ENCODE assay signal across 8 mouse cellular contexts in genomic region chr12:7777220-7778055, GRCm38 (mm10).
DNase-seq lines count a peak whose midpoint lies in the region; ATAC-seq and TF ChIP-seq lines count a peak whose summit lies in the region.

No protein-coding gene starts in this region.

- H3K36me3 ChIP-seq in heart, embryonic 13.5 days: no peaks in the 10 kb centered on the region
- no peaks in the 10 kb centered on the region for H3K36me3 ChIP-seq in kidney, postnatal 0 days (ENCODE audit: insufficient read depth, low read length)
- no peaks in the 10 kb centered on the region for H3K36me3 ChIP-seq in limb, embryonic 14.5 days (ENCODE audit: control insufficient read depth, insufficient read depth, low read length)
- H3K36me3 ChIP-seq in neural tube, embryonic 15.5 days: no peaks in the 10 kb centered on the region

- no peak overlapping the region for H3K4me3 ChIP-seq in heart, embryonic 13.5 days
- no peak overlapping the region for H3K4me3 ChIP-seq in kidney, postnatal 0 days (replicated peaks; ENCODE audit: low read depth, low read length)
- no peak overlapping the region for H3K4me3 ChIP-seq in limb, embryonic 14.5 days (replicated peaks; ENCODE audit: low read length)
- no peak overlapping the region for H3K4me3 ChIP-seq in neural tube, embryonic 15.5 days (replicated peaks)

- H3K4me1 ChIP-seq in heart, embryonic 13.5 days: peaks cover 2% of the 10 kb centered on the region; the same call in 1 of the 2 replicates
- no peaks in the 10 kb centered on the region for H3K4me1 ChIP-seq in kidney, postnatal 0 days (replicated peaks; ENCODE audit: insufficient read depth, low read length)
- no peaks in the 10 kb centered on the region for H3K4me1 ChIP-seq in limb, embryonic 14.5 days (ENCODE audit: control insufficient read depth, insufficient read depth, low read length)
- peaks cover 6% of the 10 kb centered on the region; the same call in 1 of the 2 replicates for H3K4me1 ChIP-seq in neural tube, embryonic 15.5 days

- H3K27ac ChIP-seq in heart, embryonic 13.5 days (replicated peaks): no peak overlapping the region
- H3K27ac ChIP-seq in kidney, postnatal 0 days: no peak overlapping the region
- H3K27ac ChIP-seq in limb, embryonic 14.5 days (replicated peaks; ENCODE audit: low read depth, low read length): no peak overlapping the region; the same call in 1 of the 2 replicates
- no peak overlapping the region; the same call in 1 of the 2 replicates for H3K27ac ChIP-seq in neural tube, embryonic 15.5 days (replicated peaks)

- H3K27me3 ChIP-seq in heart, embryonic 13.5 days (replicated peaks): no peaks in the 10 kb centered on the region
- H3K27me3 ChIP-seq in kidney, postnatal 0 days (ENCODE audit: insufficient read depth, low read length): no peaks in the 10 kb centered on the region
- no peaks in the 10 kb centered on the region for H3K27me3 ChIP-seq in limb, embryonic 14.5 days (ENCODE audit: control insufficient read depth, insufficient read depth, low read length)
- H3K27me3 ChIP-seq in neural tube, embryonic 15.5 days (replicated peaks): no peaks in the 10 kb centered on the region

- TF ChIP-seq CTCF in kidney, postnatal 0 days (IDR thresholded peaks at IDR 0.05; ENCODE audit: low read depth): peak; percentile 90

- no peak for TF ChIP-seq POLR2A in limb, embryonic 14.5 days (IDR thresholded peaks at IDR 0.05; ENCODE audit: borderline replicate concordance, extremely low read depth, insufficient read depth, insufficient read length)

- no peak for ATAC-seq in heart, embryonic 13.5 days (ENCODE audit: extremely low read depth, insufficient number of reproducible peaks, low FRiP score, low TSS enrichment)
- ATAC-seq in kidney, postnatal 0 days (replicated peaks; ENCODE audit: low FRiP score, low read depth): peak; percentile 63
- ATAC-seq in limb, embryonic 14.5 days (ENCODE audit: low FRiP score, low read depth): peak; percentile 62; the same call in 1 of the 2 replicates
- peak; percentile 80 for ATAC-seq in neural tube, embryonic 15.5 days (ENCODE audit: low FRiP score)

- H3K9me3 ChIP-seq in heart, embryonic 13.5 days: no peaks in the 10 kb centered on the region
- no peaks in the 10 kb centered on the region for H3K9me3 ChIP-seq in kidney, postnatal 0 days (replicated peaks; ENCODE audit: low read length)
- no peaks in the 10 kb centered on the region for H3K9me3 ChIP-seq in limb, embryonic 14.5 days (ENCODE audit: control insufficient read depth, low read length)
- H3K9me3 ChIP-seq in neural tube, embryonic 15.5 days (replicated peaks): no peaks in the 10 kb centered on the region

- H3K9ac ChIP-seq in heart, embryonic 13.5 days: no peak overlapping the region
- no peak overlapping the region for H3K9ac ChIP-seq in kidney, postnatal 0 days (ENCODE audit: low read depth, low read length)
- no peak overlapping the region for H3K9ac ChIP-seq in limb, embryonic 14.5 days (ENCODE audit: low read depth, low read length, severe bottlenecking)
- no peak overlapping the region for H3K9ac ChIP-seq in neural tube, embryonic 15.5 days (replicated peaks)

- 52% methylated on average over 10 of the region's 10 CpGs for WGBS in heart, embryonic 13.5 days
- 49% methylated on average over 10 of the region's 10 CpGs for WGBS in kidney, postnatal 0 days
- WGBS in limb, embryonic 14.5 days: 61% methylated on average over 10 of the region's 10 CpGs
- WGBS in neural tube, embryonic 15.5 days: 46% methylated on average over 10 of the region's 10 CpGs

- peak overlapping the region; percentile 21; the same call in 1 of the 2 replicates for H3K4me2 ChIP-seq in heart, embryonic 13.5 days
- H3K4me2 ChIP-seq in kidney, postnatal 0 days (ENCODE audit: low read length): no peak overlapping the region
- H3K4me2 ChIP-seq in limb, embryonic 14.5 days (replicated peaks; ENCODE audit: low read depth, low read length, severe bottlenecking): no peak overlapping the region
- H3K4me2 ChIP-seq in neural tube, embryonic 15.5 days: no peak overlapping the region

- DNase-seq in urinary bladder, postnatal 25 days (ENCODE audit: low spot score): peak; percentile 34
- DNase-seq in urinary bladder, postnatal 10 days (ENCODE audit: low spot score): no peak
- DNase-seq in embryo, embryonic 10 days (ENCODE audit: low spot score): peak; percentile 91
- DNase-seq in kidney, postnatal 0 days (ENCODE audit: low spot score): peak; percentile 86
- DNase-seq in limb, embryonic 14.5 days (ENCODE audit: low spot score): peak; percentile 88
- DNase-seq in spleen, postnatal 14 days (ENCODE audit: low spot score in 2 of 2): no peak

Comparison
In these comparisons a context has a peak if more than half of its experiments do, and no peak if none do; other contexts are left out.
1. DNase-seq: peak in urinary bladder, postnatal 25 days (single experiment), embryo, embryonic 10 days (single experiment), kidney, postnatal 0 days (single experiment) and limb, embryonic 14.5 days (single experiment); none in urinary bladder, postnatal 10 days (single experiment) and spleen, postnatal 14 days (0 of 2).